Mouse (Mus musculus) heart, postnatal 36 days (tissue): Measurements from ENCODE around the gene Ksr1. TPM values are rescaled to one million over a fixed set of nuclear protein-coding genes. Genes with fewer than 3 reads are reported as not detected.

Source experiments
- DNase-seq, 2 experiments: peaks; one replicate each; pipeline ENCODE4 v3.0.0; 2021 to 2022
- intact Hi-C: fragments of 180-260 bp; cut with DNase I; formaldehyde crosslinking; loops from one replicate; pipeline ENCODE4 v1.15.1; 2025
- total RNA-seq, 2 experiments: library from RNA; stranded (reverse); gene quantifications; 2 replicates each; pipeline ENCODE4 v1.2.3; 2021

Gene Ksr1
- total RNA-seq, 2 experiments from 2014 or later, result 6.6 to 6.7 TPM

GRCm38 (mm10) chr11:78971096-78971495 lies 175.1 kb downstream of the Ksr1 start:
- no peak for DNase-seq
- intact Hi-C loops, result no loop called here

GRCm38 (mm10) chr11:78968121-78968520 lies 178.1 kb downstream of the Ksr1 start:
- no peak for DNase-seq
- intact Hi-C loops, result loop anchor here (2.0 to 10.0 kb wide), 3 partner anchors 47 to 427 kb away; partner anchors contain the start of gene Gm9964

GRCm38 (mm10) chr11:78967371-78967770 lies 178.8 kb downstream of the Ksr1 start:
- intact Hi-C loops, result loop anchor here (5.0 to 10.0 kb wide), 2 partner anchors 330 to 427 kb away; partner anchors contain the start of gene Gm9964
- peak; percentile 46 to 51 for DNase-seq

Other genes with a start within 250 kb of the Ksr1 start
- gene Nos2, start 225.6 kb downstream of the Ksr1 start, total RNA-seq, result 1 to 10 TPM; 5.6 to 5.8 TPM
- 10 to 100 TPM; 24.7 to 32.5 TPM for gene Lgals9, start 161.5 kb downstream of the Ksr1 start, total RNA-seq
- gene Wsb1, start 108.3 kb upstream of the Ksr1 start, total RNA-seq, result 10 to 100 TPM; 14.7 to 14.9 TPM
- gene Gm9964, start 150.5 kb upstream of the Ksr1 start, total RNA-seq, result not detected
- 10 to 100 TPM; 28.4 to 33.8 TPM for gene Nf1, start 193.3 kb upstream of the Ksr1 start, total RNA-seq